Mouse (Mus musculus) WW6 (cell line): ENCODE measurements around the gene Eef1akmt4.
"Not testable (repeated sequence)": the region's sequence is repeated elsewhere in the genome, so short reads cannot be mapped to it uniquely, and the experiment has no call there.

Experiments
- DNase-seq: peaks from one replicate; pipeline ENCODE4 v3.0.0-alpha.2; 2013; ENCODE audit warnings: low read depth, low spot score

Gene Eef1akmt4

GRCm38 (mm10) chr16:20623211-20623610, 11.8 kb downstream of the Eef1akmt4 start:
- DNase-seq, result no peak

GRCm38 (mm10) chr16:20628871-20629391, 17.5 kb downstream of the Eef1akmt4 start:
- DNase-seq, result no peak

- DNase-seq, result no peak
These were observed 18.6 kb downstream of the Eef1akmt4 start, which contains the start of gene Ece2 for GRCm38 (mm10) chr16:20629731-20630634. TSS of gene Ece2 (plus strand) at chr16:20629828.

- no peak for DNase-seq
These were observed 26.0 kb downstream of the Eef1akmt4 start for GRCm38 (mm10) chr16:20637410-20637809.

GRCm38 (mm10) chr16:20638367-20638766, 27.0 kb downstream of the Eef1akmt4 start:
- DNase-seq, result no peak

GRCm38 (mm10) chr16:20642161-20642560, 30.8 kb downstream of the Eef1akmt4 start:
- no peak for DNase-seq

- DNase-seq, result no peak
These were observed 32.5 kb downstream of the Eef1akmt4 start for GRCm38 (mm10) chr16:20643911-20644310.

- peak; percentile 87 for DNase-seq
These were observed 39.9 kb downstream of the Eef1akmt4 start, which contains the start of gene Psmd2 for GRCm38 (mm10) chr16:20651076-20651946. TSS of gene Psmd2 (plus strand) at chr16:20651652.

- no peak for DNase-seq
These were observed 40.5 kb downstream of the Eef1akmt4 start for GRCm38 (mm10) chr16:20651947-20652310.

GRCm38 (mm10) chr16:20653315-20653714, 41.9 kb downstream of the Eef1akmt4 start:
- DNase-seq, result no peak

- no peak for DNase-seq
These were observed 46.3 kb downstream of the Eef1akmt4 start for GRCm38 (mm10) chr16:20657661-20658060.

GRCm38 (mm10) chr16:20668013-20668412, 56.6 kb downstream of the Eef1akmt4 start, which contains the start of gene Eif4g1:
TSS of gene Eif4g1 (plus strand) at chr16:20668313.
- not testable (repeated sequence) for DNase-seq
